Mouse (Mus musculus) neural tube, postnatal 0 days (tissue): Measurements from ENCODE around the gene Epb41l1. TPM values are rescaled to one million over a fixed set of nuclear protein-coding genes. Genes with fewer than 3 reads are reported as not detected.

ENCODE experiments used
- microRNA-seq: library from miRNA; unstranded; fragments of <30 nt; microRNA quantifications from one replicate; pipeline ENCODE4, GENCODE M21; 2016
- polyA plus RNA-seq: library from polyadenylated mRNA; unstranded; fragments of >200 nt; fragmentation: Nextera tagmentation; extraction: Ambion mirVana; gene quantifications from 2 replicates; pipeline ENCODE4 v1.2.1, GENCODE M21; 2015

Epb41l1 gene
- polyA plus RNA-seq = 13.7 and 18.7 TPM in 2 replicates

DNA sequence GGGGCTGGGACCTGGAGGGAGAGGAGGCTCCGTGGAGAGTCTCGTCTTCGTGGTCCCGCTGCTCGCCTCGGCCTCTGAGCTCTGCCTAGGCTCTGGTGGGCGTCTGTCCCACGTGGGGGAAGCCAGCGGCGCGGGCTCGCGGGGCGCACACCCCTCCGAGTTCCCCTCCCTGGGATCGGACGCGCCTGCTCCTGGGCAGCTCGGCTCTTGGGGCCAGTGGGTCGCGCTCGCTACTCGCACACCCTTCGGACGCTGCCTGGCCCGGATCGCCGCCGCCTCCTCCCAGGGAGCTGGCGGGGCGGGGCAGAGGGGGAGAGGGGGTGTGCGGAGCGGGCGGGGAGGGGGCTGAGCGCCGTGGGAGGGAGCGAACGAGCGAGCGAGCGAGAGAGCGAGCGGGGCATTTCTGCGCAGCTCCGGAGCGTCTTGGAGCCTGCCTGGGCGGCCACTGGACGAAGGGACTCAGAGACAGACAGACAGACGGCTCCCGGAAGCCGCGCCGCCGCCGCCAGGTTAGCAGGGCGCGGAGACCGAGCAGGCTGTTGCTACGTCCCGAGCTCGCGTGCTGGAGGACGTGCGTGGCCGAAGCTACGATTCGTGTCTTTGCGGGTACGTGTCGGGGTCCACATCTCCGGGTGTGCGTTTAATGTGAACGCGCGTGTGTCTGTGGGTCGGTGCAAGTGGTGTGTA, at the start of gene Epb41l1:
TSS of gene Epb41l1 (plus strand) at position 216 of the 687 bp plus-strand sequence.

DNA sequence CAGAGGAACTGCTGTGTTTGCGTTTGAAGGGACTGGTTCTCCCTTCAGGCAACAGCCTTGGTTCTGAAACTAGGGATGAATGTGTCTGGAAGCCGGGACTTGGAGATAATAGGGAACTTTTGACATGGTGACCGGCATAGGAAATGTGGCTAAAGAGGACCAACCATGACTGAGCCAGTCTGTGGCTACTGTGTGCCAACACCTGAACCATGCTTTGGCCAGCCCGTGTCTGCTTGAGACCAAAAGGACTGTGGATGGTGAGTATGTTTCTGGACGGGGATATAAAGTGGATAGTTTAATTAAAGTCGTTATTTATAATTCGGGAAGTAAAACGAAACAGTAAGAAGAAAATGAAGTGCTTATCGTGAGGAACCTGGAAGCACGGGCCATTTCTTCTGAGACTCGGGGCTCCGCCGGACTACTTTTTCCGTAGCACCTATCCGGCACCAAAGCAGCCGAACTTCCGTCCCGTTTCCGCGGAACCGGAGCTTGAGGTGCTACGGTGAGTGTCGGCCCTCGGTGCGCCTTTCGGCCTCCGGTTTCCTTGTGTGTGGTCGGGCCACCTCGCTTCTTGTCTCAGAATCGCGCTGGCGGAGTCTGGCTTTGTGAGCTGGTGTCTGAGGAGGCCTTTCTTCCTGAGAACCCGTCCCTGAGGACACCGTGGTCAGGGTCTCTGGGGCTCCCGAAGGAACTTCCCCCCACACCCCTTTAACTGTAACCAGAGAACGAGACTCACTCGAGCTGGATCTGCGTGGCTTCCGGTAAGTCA, 126.6 kb downstream of the Epb41l1 start, which contains the start of gene Aar2:
TSS of gene Aar2 (plus strand) at position 462 of the 769 bp plus-strand sequence.

Small RNA genes lying within 50 kb of the gene (microRNA-seq; reads per million reads assigned to microRNA genes)
- gene Gm22758 = not detected

Other genes starting within 250 kb of the Epb41l1 start
- gene Rbm39, start 240.7 kb upstream of the Epb41l1 start, polyA plus RNA-seq = 372 and 409 TPM in 2 replicates
- gene Phf20, start 224.4 kb upstream of the Epb41l1 start, polyA plus RNA-seq = 97.5 and 98.3 TPM in 2 replicates
- gene Cnbd2, start 108.6 kb upstream of the Epb41l1 start, polyA plus RNA-seq = 10.0 and 10.3 TPM in 2 replicates
- 137 and 170 TPM in 2 replicates for gene Scand1, start 108.2 kb upstream of the Epb41l1 start, polyA plus RNA-seq
- gene Aar2, start 126.7 kb downstream of the Epb41l1 start, polyA plus RNA-seq = 35.0 and 37.3 TPM in 2 replicates
- gene Dlgap4, start 192.8 kb downstream of the Epb41l1 start, polyA plus RNA-seq = 135 and 145 TPM in 2 replicates